Mouse (Mus musculus) heart, postnatal 0 days (tissue): ENCODE measurements around the gene Stxbp5l.

ENCODE experiments used
- CTCF ChIP-seq: IDR thresholded peaks from 2 replicates; pipeline ENCODE4 v1.5.1; 2016; ENCODE audit warnings: antibody characterized with exemption, control low read depth, low read depth
- EP300 ChIP-seq: IDR thresholded peaks from 2 replicates; pipeline ENCODE4 v1.6.1; 2016; ENCODE audit warnings: antibody characterized with exemption, low read depth

DNA sequence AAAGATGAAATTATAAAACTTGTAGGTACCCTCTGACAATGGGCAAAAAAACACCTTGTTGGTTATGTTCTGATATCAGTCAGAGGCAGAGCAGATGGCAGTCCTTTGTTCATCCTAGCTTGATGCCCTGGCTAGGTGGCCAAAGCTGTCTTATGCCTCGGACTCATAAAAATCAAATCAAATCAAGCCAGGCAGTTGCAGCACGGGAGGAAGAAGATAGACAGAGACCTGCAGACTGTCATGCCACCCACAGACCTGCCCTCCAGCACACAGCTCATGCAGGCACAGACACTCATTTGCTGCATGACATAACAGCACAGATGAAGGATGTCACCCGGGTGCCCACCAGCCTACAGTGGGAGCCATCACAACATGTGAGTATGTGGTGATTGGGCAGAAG lies 29.1 kb downstream of the Stxbp5l start:
- TF ChIP-seq CTCF, result no peak
- no peak for TF ChIP-seq EP300
